ENCODE assay signal across 26 mouse cellular contexts in genomic region chr1:185537236-185537635, GRCm38 (mm10).
"Had no signal": no experiment of that assay in that cellular context is flagged by ENCODE, and none has a peak within 500 bp of the region (broad histone marks: within the 10 kb centered on the region; RNA-seq: fewer than 3 reads in every experiment).

No protein-coding gene starts in this region.

- H3K27ac ChIP-seq: heart, adult 2 months; hindbrain, embryonic 10.5 days; hindbrain, embryonic 12.5 days; hindbrain, embryonic 14.5 days; intestine, embryonic 15.5 days; layer of hippocampus, adult 2 months; left cerebral cortex, adult 2 months; limb, embryonic 10.5 days; limb, embryonic 12.5 days; liver, embryonic 13.5 days; liver, embryonic 15.5 days had no signal

- ATAC-seq: hindbrain, embryonic 16.5 days; inflammation-experienced regulatory T-cells, adult 6 months; intestine, embryonic 15.5 days; intestine, postnatal 0 days; liver, postnatal 0 days had no signal

- H3K9me3 ChIP-seq: hindbrain, embryonic 10.5 days; hindbrain, embryonic 12.5 days; intestine, embryonic 15.5 days; limb, embryonic 10.5 days; limb, embryonic 12.5 days; liver, embryonic 13.5 days; liver, embryonic 15.5 days had no signal

- H3K36me3 ChIP-seq: hindbrain, embryonic 10.5 days; hindbrain, embryonic 12.5 days; intestine, embryonic 15.5 days; limb, embryonic 10.5 days; limb, embryonic 12.5 days; liver, embryonic 13.5 days; liver, embryonic 15.5 days had no signal

- H3K4me3 ChIP-seq: heart, adult 2 months; hindbrain, embryonic 10.5 days; hindbrain, embryonic 12.5 days; intestine, embryonic 15.5 days; layer of hippocampus, adult 2 months; left cerebral cortex, adult 2 months; limb, embryonic 10.5 days; limb, embryonic 12.5 days; liver, embryonic 13.5 days; liver, embryonic 15.5 days had no signal

- H3K27me3 ChIP-seq: hindbrain, embryonic 12.5 days; intestine, embryonic 15.5 days; limb, embryonic 12.5 days; liver, embryonic 13.5 days; liver, embryonic 15.5 days had no signal

- H3K4me2 ChIP-seq: heart, embryonic 11.5 days; hindbrain, embryonic 12.5 days; hindbrain, embryonic 14.5 days; intestine, embryonic 15.5 days; limb, embryonic 12.5 days; liver, embryonic 11.5 days; liver, embryonic 13.5 days; liver, embryonic 15.5 days had no signal

- H3K9ac ChIP-seq: hindbrain, embryonic 12.5 days; hindbrain, embryonic 14.5 days; intestine, embryonic 15.5 days; limb, embryonic 12.5 days; liver, embryonic 13.5 days; liver, embryonic 15.5 days; liver, postnatal 0 days had no signal

- DNase-seq: gastrocnemius, postnatal 25 days; heart, adult 2 months; heart, postnatal 10 days; heart, postnatal 4 days; kidney, adult 18-20 months; kidney, adult 8-10 months; kidney, postnatal 10 days; kidney, postnatal 25 days; kidney, postnatal 4 days; liver; liver, embryonic 13.5 days; liver, postnatal 0 days had no signal

- H3K4me1 ChIP-seq: hindbrain, embryonic 10.5 days; hindbrain, embryonic 12.5 days; intestine, embryonic 15.5 days; liver, embryonic 15.5 days had no signal
